Mouse (Mus musculus) mesoderm, embryonic 11.5 days (tissue): Measurements from ENCODE around the gene Gm6993.

Experiments used
- DNase-seq: peaks from one replicate; pipeline ENCODE4 v3.0.0-alpha.2; 2012; ENCODE audit warnings: low read depth, low spot score

The Gm6993 gene

DNA sequence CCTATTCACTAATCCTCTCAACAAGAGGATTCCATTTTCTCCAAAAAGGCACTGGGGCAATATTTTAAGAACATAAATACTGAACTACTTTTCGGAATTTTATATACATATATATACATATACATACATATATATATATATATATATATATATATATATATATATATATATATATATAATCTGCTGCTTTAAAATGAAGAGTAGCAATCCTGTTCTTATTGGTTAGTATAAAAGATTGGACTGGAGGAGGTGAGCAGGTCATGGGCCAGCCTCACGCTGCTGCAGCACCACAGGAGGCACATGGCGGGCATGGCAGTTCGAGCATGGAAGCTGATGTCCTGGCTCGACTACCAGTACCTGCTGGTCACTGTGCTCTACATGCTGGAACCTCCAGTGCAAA is at the start of gene Gm6993:
Gene Gm6993, plus strand, starts transcription at position 301 of the 400 bp plus-strand sequence.
- DNase-seq: no peak

DNA sequence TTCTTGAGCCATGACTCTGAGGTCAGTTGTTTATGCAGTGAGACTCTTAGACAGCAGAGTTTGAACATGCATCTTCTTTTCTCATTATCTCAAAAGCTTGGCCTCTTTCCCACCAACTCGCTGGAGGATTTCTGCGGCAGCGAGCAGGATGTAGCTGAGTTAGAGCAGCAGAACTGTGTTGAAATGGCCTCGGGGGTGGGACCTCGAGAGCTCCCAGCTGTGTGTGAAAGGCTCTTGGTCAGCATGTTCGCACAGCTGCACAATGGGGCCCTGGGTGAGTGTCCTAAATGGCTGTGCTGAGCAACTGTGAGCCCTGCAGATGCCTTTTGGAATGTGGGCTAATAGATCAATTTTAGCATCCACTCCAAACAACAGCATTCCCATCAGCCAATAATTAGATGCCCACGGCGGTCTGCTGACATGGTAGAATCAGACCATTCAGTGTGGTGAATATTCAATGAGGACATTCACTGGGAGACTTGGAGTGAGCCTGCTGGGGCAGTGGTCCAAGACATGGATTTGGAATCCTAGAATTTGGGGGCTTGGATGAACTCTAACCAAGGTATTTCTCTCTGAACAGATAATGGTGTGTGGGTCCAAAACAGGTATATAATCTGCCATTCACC is 49.1 kb upstream of the Gm6993 start:
- DNase-seq: peak; percentile 63

DNA sequence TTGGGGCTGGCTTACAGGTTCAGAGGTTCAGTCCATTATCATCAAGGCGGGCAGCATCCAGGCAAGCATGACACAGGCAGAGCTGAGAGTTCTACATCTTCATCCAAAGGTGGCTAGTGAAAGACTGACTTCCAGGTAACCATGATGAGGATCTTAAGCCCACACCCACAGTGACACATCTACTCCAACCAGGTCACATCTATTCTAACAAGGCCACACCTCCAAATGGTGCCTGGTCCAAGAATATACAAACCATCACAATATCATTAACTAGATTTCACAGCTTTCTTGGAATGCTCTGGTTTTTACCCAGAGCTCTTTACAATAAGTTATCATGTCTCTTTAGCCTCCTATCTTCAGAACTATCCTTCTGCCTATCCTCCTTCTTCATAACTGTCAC is 38.1 kb upstream of the Gm6993 start:
- DNase-seq: no peak

DNA sequence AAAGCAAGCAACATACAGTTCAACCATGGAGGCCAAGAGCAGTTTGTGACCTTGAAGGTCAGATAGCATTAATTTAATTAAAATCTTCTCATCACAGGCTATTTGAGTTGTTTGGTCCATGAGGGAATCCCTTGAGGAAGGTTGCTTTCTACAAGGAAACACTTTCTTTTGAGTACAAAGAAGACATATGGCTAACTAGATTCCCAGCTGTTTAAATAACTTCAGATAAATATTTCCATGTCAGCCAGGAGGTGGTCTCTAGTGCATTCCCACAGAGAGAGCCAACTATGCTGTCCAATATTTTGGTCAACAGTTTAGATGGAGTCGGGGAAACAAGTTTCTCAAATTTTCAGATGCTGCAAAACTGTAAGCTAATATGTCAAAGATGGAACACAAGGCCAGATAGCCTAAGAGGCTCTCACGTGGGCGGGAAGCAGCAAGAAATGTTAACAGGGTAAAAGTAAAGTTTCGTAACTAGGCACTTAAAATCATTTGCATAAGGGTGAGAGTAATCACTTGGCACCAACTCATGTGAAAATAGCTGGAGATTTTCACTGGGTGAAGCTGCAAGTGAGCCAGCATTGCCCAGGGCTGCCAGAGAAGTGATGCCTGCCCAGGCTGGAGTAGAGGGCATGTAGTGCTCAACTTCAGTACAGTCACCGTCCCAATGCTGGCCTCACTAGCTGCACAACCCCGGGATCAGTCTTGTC is 36.7 kb upstream of the Gm6993 start:
- DNase-seq: peak; percentile 20

DNA sequence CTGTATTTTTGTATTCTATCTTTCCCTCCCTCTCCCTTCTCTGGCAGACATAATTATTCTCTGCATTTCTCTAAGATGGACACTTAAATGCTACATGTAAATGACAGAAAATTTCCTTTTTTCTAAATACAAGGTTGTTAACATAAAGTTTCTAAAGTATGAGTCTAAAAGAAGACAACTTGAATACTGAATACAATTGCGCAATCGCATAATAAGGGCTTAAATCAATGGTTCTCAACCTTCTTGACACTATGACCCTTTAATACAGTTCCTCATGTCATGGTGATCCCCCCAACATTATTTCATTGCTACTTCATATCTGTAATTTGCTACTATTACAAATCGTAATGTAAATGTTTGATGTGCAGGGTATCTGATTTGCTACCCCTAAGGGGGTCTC is 35.7 kb upstream of the Gm6993 start:
- no peak for DNase-seq

DNA sequence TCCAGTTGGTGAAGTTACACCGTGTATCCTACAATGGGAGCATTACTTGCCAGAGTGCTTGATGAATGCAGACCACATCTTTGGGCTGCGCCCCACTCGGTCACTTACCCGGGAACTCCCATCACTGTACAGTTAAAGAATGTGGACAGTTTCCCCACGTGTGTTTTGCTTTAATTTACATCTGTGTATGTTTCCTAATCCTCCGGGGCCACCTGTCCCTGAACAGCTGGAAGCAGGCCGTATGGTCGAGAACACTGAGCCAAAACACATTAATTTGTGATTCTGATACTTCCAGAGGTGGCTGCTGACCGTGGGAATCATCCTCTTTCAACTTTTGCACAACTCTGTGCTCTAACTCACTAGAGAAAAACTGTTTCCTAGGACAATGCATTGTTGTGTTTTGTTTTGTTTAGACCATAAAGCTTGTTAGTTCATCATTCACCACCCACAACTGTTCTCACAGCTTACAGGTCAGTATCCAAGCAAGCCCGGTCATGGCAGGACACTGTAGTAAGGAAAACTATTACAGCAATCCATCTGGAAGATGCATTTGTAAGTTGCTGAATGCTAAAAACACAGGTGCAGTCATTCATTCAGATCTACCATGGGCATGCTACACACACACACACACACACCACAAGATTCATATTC is 34.5 kb upstream of the Gm6993 start:
- no peak for DNase-seq

DNA sequence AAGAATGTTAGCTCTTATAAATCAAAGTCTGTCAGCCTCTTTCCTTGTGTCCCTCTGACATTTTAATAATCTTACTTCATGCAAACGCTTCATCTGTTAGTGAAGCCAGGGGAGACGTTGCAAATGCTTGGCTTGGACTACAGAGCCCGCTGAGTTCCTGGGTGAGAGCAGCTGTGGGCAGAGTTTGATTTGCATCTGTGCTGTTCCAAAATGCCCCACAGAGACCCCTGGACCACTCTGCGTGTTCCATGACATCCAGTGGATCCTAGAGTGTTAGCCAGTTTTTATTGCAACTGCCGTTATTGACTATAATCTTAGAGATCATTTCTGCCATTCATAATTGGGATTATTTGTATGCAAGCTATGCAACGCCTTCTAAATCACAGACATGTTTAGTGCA is 31.8 kb upstream of the Gm6993 start:
- no peak for DNase-seq

DNA sequence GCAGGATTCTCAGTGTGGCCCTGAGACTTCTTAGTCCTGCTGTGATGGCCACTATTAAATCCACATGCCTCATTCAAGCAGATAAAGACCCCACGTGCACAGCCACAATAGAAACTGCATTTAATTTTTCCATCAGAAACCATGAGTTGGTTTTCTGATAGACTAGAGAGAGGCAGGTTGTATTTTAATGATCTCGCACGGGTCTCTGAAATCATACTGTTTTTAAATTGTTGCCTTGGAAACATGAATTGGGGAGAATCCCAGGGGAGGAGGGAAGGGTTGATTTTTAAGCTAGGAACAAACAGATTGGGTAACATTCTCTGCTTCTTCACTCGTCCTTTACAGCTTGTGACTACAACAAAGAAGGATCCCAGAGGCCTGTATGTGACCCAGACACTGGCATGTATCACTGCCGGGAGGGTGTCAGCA is 31.2 kb upstream of the Gm6993 start:
- no peak for DNase-seq

DNA sequence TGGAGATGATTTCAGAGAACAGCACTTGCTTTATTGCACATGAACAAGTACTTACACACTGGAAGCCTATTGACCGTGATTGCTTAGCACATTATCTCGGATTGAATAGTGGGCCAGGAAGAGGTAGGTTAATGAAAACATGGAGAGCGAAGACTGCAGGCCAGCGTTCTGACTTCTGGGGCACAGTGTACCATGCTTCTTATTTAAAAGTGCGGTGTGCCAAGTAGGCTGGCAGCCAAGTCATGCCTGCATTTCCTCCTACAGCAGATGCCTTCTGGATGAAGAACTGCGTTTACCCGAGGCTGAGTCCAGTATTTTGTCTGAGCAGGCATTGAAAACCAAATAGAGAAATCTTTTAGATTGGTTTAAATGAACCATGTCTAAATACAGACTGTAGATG is 27.0 kb upstream of the Gm6993 start:
- DNase-seq: no peak

DNA sequence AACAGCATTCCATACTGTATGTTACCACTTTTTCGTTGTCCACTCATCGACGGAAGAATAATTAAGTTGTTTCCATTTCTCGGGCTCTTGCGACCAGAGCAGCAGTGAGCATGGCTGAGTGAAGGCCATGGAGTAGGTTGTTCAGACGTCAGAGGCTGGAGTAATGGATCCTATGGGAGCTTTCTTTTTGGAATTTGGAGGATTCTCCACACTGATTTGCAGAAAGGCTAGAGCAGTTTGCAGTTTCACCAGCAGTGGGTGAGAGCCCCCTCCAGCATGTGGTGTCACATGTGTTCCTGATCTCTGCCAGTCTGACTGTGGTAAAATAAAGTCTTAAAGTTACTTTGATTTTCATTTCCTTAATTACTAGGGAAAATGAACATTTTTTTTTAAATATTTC is 25.6 kb upstream of the Gm6993 start:
- DNase-seq: peak; percentile 36

DNA sequence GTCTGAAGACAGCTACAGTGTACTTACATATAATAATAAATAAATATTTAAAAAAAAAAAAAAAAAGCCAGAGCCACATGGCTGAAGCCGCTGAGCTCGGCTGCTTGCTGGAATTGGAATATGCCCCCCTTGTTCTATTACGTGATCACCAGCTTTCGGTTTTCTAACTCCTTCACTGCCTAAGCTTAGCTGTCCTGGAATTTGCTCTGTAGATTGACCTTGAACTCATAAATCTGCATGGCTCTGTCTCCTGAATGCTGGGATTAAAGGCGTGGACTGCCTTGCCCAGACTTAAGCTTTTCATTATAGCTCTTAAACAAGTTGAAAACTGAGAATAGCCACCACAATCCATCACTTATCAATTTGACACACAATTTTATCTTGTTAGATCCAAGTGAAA is 23.3 kb upstream of the Gm6993 start:
- peak; percentile 39 for DNase-seq

DNA sequence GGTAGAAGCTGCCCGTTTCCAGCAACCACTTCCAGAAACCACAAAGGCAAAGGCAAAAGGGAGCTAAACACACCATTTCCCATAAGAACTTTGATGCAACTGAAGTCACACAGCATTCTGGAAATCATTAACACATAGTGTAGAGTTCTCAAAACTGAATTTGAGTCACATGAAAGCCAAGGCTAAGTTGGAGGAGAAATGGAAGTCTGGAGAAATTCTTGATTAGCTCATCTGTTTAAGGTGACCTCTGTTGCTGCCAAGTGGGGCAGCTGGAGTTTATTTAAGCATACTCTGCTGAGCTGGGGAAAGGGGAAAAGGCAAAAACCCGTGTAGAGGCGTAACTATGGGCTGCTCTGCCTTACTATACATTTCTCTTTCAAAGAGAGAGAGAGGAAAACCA is 21.8 kb upstream of the Gm6993 start:
- DNase-seq: no peak

DNA sequence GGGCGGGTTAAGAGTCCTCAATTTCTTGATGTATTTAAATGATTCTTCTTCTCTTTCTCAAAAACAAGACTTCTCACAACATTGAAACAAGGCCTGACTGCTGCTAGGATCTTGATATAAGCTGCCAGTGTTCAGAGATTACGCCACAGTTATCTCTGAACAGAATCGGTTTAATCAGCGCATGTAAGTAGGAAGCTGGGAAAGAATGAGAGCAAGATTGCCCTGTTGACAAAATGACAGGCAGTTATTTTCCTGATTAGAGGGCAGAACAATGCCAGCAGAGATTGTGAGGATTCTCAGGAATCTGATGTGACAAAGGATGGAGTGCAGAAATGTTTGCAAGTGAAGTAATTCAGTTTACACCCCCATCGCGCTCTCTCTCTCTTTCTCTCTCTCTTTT is 19.0 kb upstream of the Gm6993 start:
- no peak for DNase-seq

DNA sequence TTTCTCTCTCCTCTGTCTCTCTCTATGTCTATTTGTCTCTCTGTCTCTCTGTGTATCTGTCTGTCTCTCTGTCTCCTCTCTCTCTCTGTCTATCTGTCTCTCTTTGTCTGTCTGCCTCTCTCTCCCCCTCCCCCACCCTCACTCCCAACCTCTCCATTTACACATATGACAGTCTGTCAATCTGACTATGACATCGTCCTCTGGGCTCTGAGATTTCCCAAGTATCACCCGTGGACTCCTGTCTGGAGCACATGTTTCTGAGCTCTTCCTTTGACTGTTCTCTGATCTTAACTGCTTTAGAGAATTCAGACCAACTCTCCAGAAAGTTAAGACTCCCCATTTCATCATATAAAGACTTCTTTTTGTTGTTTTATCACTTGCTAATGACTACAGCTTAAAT is 18.3 kb upstream of the Gm6993 start:
- no peak for DNase-seq

DNA sequence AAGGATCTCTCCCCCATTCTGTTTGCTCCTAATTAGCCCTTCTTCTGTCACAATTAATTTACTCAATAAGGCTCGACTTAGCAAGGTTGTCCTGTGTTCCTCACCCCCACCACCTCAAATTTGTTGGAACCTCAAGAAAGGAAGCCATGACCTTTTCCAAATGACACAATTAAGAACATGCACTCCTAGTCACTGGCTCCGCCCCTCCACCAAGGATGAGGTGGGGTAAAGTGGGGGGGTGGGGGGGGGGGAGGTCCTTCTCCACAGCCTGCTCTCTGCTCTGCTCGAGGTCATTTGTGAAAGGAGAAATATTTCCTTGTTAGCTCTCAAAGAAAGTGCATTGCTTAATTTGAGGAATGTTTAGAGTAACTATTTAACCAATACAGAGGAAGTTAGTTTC is 17.8 kb upstream of the Gm6993 start:
- no peak for DNase-seq

DNA sequence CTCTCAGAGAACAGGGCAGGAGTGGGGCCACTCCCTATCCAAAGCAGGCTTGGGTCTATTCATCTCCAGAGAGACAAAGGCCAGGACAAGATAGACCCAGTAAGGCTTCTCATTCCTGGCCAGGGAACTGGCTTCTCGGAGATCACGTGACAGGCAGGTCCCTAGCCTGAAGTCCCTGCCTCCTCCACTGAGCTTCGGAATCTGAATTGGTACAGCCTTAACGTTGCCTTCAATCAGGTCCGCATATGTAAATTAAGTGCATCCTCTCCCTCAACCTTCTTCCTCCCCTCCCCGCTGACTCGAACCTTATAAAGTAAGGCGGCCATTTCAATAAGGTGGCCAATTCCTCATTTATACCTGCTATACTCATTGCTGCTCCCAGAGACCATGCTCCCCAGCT is 15.1 kb upstream of the Gm6993 start:
- no peak for DNase-seq

DNA sequence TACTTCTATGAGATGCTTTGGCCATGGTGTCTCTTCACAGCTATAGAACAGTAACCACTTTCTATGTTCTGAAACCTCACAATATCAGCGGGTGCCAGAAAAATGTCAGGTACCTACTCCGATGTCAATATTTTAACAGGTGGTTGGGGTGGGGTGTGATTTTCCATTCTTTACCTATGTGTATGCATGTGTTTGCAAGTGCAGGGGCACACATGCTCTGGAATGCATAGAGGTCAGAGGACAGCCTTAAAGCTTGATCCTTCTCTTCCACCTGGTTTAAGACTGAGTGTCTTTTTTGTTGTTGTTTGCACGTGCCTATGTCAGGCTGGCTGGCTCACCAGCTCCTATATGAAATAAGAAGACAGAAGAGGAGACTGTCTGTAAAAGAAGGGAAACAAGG is 13.4 kb upstream of the Gm6993 start:
- no peak for DNase-seq

DNA sequence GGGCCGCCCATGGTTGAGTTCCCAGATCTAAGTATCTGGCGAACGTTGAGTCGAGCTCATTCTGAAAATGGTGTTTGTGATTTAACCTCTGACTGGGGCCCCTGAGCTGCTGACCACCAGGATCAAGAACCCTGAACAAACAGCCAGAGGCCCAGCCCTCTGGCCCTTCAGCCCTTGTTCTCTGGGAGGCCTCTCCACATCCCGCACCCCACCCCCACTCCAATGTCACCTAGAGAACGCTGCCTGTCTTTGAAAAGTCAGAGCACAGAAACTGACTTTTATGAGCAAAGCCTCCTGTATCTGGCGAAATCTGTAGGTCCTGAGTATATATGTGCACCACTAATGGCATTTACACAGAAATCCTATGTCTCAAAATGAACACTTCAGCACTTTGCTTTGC is 11.7 kb upstream of the Gm6993 start:
- DNase-seq: no peak

DNA sequence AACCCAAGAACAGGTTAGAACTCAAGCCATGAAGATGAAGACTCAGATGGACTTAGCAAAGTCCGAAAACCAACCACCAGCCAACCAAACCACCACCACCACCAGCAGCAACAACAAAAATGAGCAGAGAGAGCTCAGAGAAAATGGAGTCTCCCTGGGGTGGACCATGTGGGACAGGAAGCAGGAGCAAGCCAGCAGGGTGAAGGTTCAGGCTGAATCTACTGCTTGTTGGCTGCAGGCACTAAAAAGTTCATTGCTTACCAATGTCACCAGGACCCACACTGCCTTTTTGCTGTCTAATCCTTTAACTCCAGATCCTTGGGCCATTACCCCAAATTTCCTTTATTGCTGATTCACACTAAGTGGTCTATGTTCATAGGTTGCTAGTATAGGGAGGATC is 7.9 kb upstream of the Gm6993 start:
- no peak for DNase-seq

DNA sequence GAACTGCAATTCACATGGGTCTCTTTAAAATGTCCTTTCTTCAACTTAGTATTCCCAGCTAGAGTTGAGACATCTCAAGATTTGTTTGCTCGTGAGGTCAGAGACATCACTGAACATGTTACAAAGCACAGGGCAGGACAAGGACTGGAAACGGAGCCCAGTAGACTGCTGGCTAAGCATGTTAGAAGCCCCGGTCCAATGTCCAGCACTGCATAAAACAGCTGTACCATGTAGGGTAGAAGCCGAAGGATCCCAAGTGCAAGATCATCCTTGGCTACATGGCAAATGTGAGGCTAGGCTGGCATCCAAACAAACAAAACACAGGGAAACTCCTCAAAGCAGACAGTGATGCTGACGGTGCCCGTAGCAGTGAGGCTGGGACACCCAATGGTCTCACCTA is 5.6 kb upstream of the Gm6993 start:
- DNase-seq: no peak

DNA sequence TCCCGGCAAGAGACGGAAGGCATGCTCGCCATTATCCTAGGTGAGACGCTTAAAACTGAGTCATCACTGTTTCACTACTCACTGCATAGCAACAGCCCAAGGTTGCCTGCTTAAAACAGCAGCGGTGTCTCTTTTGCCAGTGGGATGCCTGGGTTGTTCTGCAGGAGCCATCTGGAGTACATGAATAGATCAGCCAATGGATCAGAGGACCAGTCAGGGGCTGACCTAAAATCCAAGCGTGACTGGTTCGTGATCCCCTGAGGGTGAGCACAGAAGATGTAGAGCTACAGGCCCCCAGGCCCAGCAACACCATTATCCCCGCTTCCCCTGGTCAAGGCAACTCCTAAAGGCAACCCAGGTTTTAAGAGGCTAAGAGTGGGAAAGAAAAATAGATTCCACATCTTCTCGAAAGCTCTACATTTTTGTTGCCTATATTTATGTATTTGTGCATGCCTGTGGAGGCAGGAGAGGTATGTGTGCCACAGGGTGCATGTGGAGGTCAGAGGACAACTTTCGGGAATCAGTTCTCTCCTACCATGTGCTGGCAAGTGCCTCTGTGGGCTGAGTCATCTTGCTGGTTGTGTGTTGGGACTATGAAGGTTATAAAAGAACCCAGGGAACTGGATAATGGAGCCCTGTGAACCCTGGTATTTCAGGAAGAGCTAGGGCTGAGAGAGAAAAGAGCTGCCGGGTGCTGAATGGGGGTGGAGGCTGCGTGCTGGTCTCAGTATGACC is 3.5 kb upstream of the Gm6993 start:
- DNase-seq: peak; percentile 52

DNA sequence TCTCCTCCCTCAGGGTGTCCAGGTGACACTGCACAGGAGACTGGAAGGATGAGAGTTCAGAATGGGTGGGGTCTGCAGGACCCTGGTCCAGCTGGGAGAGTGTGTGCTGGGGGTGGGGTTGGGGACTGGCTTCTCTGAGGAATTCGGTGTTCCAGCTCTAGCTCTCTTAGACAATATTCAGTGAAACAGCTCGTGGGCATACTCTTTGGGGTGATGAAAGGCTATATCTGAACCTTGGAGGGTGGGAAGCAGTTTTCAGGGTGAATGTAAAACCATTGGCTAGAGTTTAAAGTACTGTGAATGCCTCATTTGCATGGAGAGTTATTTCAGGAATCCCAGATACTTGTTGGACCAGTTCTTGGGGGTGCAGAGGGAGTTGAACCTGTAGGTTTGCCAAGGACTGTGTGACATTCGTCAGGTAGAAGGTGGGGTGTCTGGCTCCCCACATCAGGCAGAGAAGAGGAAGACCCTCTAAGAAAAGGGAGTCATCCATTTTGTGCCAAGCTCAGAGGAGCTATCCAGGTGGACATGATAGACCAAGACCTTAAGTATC is 1.5 kb upstream of the Gm6993 start:
- DNase-seq: no peak
